Mouse (Mus musculus): ENCODE measurements around the gene Rbms2. TPM values are rescaled to one million over a fixed set of nuclear protein-coding genes. Genes with fewer than 3 reads are reported as not detected.
"Not testable (repeated sequence)": the region's sequence is repeated elsewhere in the genome, so short reads cannot be mapped to it uniquely, and the experiment has no call there.

Rbms2 gene
- polyA plus RNA-seq, 1 experiment from 2014 or later, result 10.2 TPM

- WGBS, result 94% methylated on average over 3 of the region's 3 CpGs
Measured at GRCm38 (mm10) chr10:128192030-128192766, 12.1 kb upstream of the Rbms2 start.

GRCm38 (mm10) chr10:128191472-128191871 lies 11.4 kb upstream of the Rbms2 start:
- no peak overlapping the region for H3K27ac ChIP-seq (replicated peaks)
- H3K4me2 ChIP-seq, result no peak overlapping the region
- no peak for ATAC-seq (ENCODE audit: low FRiP score, low read depth)
- H3K4me1 ChIP-seq (replicated peaks), result peaks cover 11% of the 10 kb centered on the region
- no peaks in the 10 kb centered on the region for H3K9me3 ChIP-seq
- peaks cover 10% of the 10 kb centered on the region for H3K27me3 ChIP-seq
- no peak overlapping the region for H3K4me3 ChIP-seq
- H3K36me3 ChIP-seq, result no peaks in the 10 kb centered on the region
- H3K9ac ChIP-seq, result no peak overlapping the region
- 89% methylated on average over 2 of the region's 2 CpGs for WGBS

More at GRCm38 (mm10) chr10:128192030-128192766, 12.1 kb upstream of the Rbms2 start:
- not testable (repeated sequence) for H3K27ac ChIP-seq (replicated peaks); H3K4me2 ChIP-seq; H3K36me3 ChIP-seq; H3K9ac ChIP-seq; H3K9me3 ChIP-seq; H3K4me3 ChIP-seq; ATAC-seq (ENCODE audit: low FRiP score, low read depth)
- Histone ChIP-seq H3K27me3 (peaks cover 17% of the 10 kb centered on the region), H3K4me1 (replicated peaks) (peaks cover 11% of the 10 kb centered on the region)

GRCm38 (mm10) chr10:128188242-128188877 lies 8.3 kb upstream of the Rbms2 start:
- Histone ChIP-seq H3K27me3 (0 out of 2 replicates have a peak, but pooled peaks cover 2% of the 10 kb centered on the region), H3K9ac (no peak overlapping the region), H3K9me3 (no peaks in the 10 kb centered on the region), H3K4me1 (replicated peaks) (0 out of 2 replicates have a peak, but pooled peaks cover 3% of the 10 kb centered on the region), H3K4me2 (no peak overlapping the region), H3K27ac (replicated peaks) (no peak overlapping the region), H3K4me3 (no peak overlapping the region), H3K36me3 (no peaks in the 10 kb centered on the region)
- 48% methylated on average over 2 of the region's 2 CpGs for WGBS
- no peak for ATAC-seq (ENCODE audit: low FRiP score, low read depth)

GRCm38 (mm10) chr10:128187181-128187605 lies 7.1 kb upstream of the Rbms2 start:
- no peak overlapping the region for H3K4me2 ChIP-seq
- H3K9ac ChIP-seq, result no peak overlapping the region
- ATAC-seq (ENCODE audit: low FRiP score, low read depth), result no peak
- no peak overlapping the region for H3K27ac ChIP-seq (replicated peaks)
- H3K27me3 ChIP-seq, result 0 out of 2 replicates have a peak, but pooled peaks cover 2% of the 10 kb centered on the region
- H3K4me3 ChIP-seq, result no peak overlapping the region
- no peaks in the 10 kb centered on the region for H3K9me3 ChIP-seq
- WGBS, result 66% methylated on average over 5 of the region's 5 CpGs
- H3K4me1 ChIP-seq (replicated peaks), result 0 out of 2 replicates have a peak, but pooled peaks cover 3% of the 10 kb centered on the region
- no peaks in the 10 kb centered on the region for H3K36me3 ChIP-seq

GRCm38 (mm10) chr10:128185959-128186358 lies 5.9 kb upstream of the Rbms2 start:
- 45% methylated on average over 2 of the region's 2 CpGs for WGBS
- no peak overlapping the region for H3K9ac ChIP-seq
- no peak for ATAC-seq (ENCODE audit: low FRiP score, low read depth)

GRCm38 (mm10) chr10:128185277-128185940 lies 5.3 kb upstream of the Rbms2 start:
- Histone ChIP-seq H3K4me1 (replicated peaks) (0 out of 2 replicates have a peak, but pooled peaks cover 3% of the 10 kb centered on the region), H3K9ac (no peak overlapping the region), H3K9me3 (no peaks in the 10 kb centered on the region), H3K36me3 (no peaks in the 10 kb centered on the region), H3K4me2 (no peak overlapping the region), H3K4me3 (no peak overlapping the region), H3K27ac (replicated peaks) (no peak overlapping the region), H3K27me3 (no peaks in the 10 kb centered on the region)
- ATAC-seq (ENCODE audit: low FRiP score, low read depth), result no peak
- WGBS, result 80% methylated on average over 6 of the region's 6 CpGs

More at GRCm38 (mm10) chr10:128185959-128186358, 5.9 kb upstream of the Rbms2 start:
- no peak overlapping the region for H3K4me3 ChIP-seq
- H3K27ac ChIP-seq (replicated peaks), result no peak overlapping the region
- no peak overlapping the region for H3K4me2 ChIP-seq
- no peaks in the 10 kb centered on the region for H3K27me3 ChIP-seq
- no peaks in the 10 kb centered on the region for H3K9me3 ChIP-seq
- H3K36me3 ChIP-seq, result no peaks in the 10 kb centered on the region
- 0 out of 2 replicates have a peak, but pooled peaks cover 3% of the 10 kb centered on the region for H3K4me1 ChIP-seq (replicated peaks)

GRCm38 (mm10) chr10:128184296-128184695 lies 4.2 kb upstream of the Rbms2 start:
- H3K9me3 ChIP-seq, result no peaks in the 10 kb centered on the region
- H3K27ac ChIP-seq (replicated peaks), result no peak overlapping the region
- no peak overlapping the region for H3K4me2 ChIP-seq
- 0 out of 2 replicates have a peak, but pooled peaks cover 3% of the 10 kb centered on the region for H3K4me1 ChIP-seq (replicated peaks)
- 89% methylated on average over 2 of the region's 2 CpGs for WGBS
- H3K9ac ChIP-seq, result no peak overlapping the region
- no peaks in the 10 kb centered on the region for H3K27me3 ChIP-seq
- H3K4me3 ChIP-seq, result no peak overlapping the region
- no peaks in the 10 kb centered on the region for H3K36me3 ChIP-seq
- ATAC-seq (ENCODE audit: low FRiP score, low read depth), result no peak

- Histone ChIP-seq H3K4me1 (replicated peaks) (peaks cover 11% of the 10 kb centered on the region), H3K4me2 (no peak overlapping the region), H3K9me3 (no peaks in the 10 kb centered on the region), H3K27ac (replicated peaks) (no peak overlapping the region), H3K9ac (no peak overlapping the region), H3K4me3 (no peak overlapping the region), H3K36me3 (no peaks in the 10 kb centered on the region), H3K27me3 (no peaks in the 10 kb centered on the region)
- WGBS, result 88% methylated on average over 4 of the region's 4 CpGs
- no peak for ATAC-seq (ENCODE audit: low FRiP score, low read depth)
Measured at GRCm38 (mm10) chr10:128177316-128177715, 2.8 kb downstream of the Rbms2 start.

- no peaks in the 10 kb centered on the region for H3K27me3 ChIP-seq
- peak; percentile 93 for ATAC-seq (ENCODE audit: low FRiP score, low read depth)
Measured at GRCm38 (mm10) chr10:128175996-128176755, 3.9 kb downstream of the Rbms2 start.

GRCm38 (mm10) chr10:128175302-128175701 lies 4.8 kb downstream of the Rbms2 start:
- no peaks in the 10 kb centered on the region for H3K9me3 ChIP-seq
- H3K36me3 ChIP-seq, result no peaks in the 10 kb centered on the region
- H3K27ac ChIP-seq (replicated peaks), result no peak overlapping the region
- H3K4me1 ChIP-seq (replicated peaks), result peaks cover 11% of the 10 kb centered on the region
- peak overlapping the region; percentile 65 for H3K4me2 ChIP-seq
- H3K27me3 ChIP-seq, result no peaks in the 10 kb centered on the region
- 22% methylated on average over 3 of the region's 3 CpGs for WGBS
- no peak for ATAC-seq (ENCODE audit: low FRiP score, low read depth)
- peak overlapping the region; percentile 49 for H3K4me3 ChIP-seq
- H3K9ac ChIP-seq, result 0 out of 2 replicates have a peak overlapping the region, but pooled peaks have one; percentile 43

More at GRCm38 (mm10) chr10:128175996-128176755, 3.9 kb downstream of the Rbms2 start:
- no peaks in the 10 kb centered on the region for H3K36me3 ChIP-seq
- H3K4me2 ChIP-seq, result peak overlapping the region; percentile 65
- peak overlapping the region; percentile 49 for H3K4me3 ChIP-seq
- no peaks in the 10 kb centered on the region for H3K9me3 ChIP-seq
- WGBS, result under 1% methylated on average over 17 of the region's 17 CpGs
- peak overlapping the region; percentile 75 for H3K27ac ChIP-seq (replicated peaks)
- peak overlapping the region; percentile 43 for H3K9ac ChIP-seq
- peaks cover 11% of the 10 kb centered on the region for H3K4me1 ChIP-seq (replicated peaks)

- not testable (repeated sequence) for H3K4me3 ChIP-seq; H3K27ac ChIP-seq (replicated peaks); H3K4me2 ChIP-seq; H3K36me3 ChIP-seq; ATAC-seq (ENCODE audit: low FRiP score, low read depth); H3K9ac ChIP-seq; H3K9me3 ChIP-seq; H3K27me3 ChIP-seq
- 99% methylated on average over 10 of the region's 10 CpGs for WGBS
- peaks cover 11% of the 10 kb centered on the region for H3K4me1 ChIP-seq (replicated peaks)
Measured at GRCm38 (mm10) chr10:128171348-128171747, 8.7 kb downstream of the Rbms2 start.
